Mouse (Mus musculus) liver, embryonic 14.5 days (tissue): ENCODE data around the gene Zcchc17. TPM values are rescaled to one million over a fixed set of nuclear protein-coding genes. Genes with fewer than 3 reads are reported as not detected.

ENCODE experiments used
- ATAC-seq: fragments of 200-750 bp; cut with Nextera tagmentation; 2 replicates; pipeline ENCODE4 v1.8.0; 2017; ENCODE audit warnings: moderate number of reproducible peaks, mild to moderate bottlenecking, moderate library complexity; ENCODE audit not compliant: insufficient read depth
- DNase-seq, 3 experiments: peaks; one replicate each; pipeline ENCODE4 v3.0.0-alpha.2; 2012 to 2013; ENCODE audit warnings: low read depth in 3 of 3, low spot score in 3 of 3
- H3K27ac ChIP-seq: fragments of 300-500 bp; sonication (generic); 2 replicates; pipeline ENCODE4 v1.5.1; 2014; ENCODE audit warnings: moderate library complexity, mild to moderate bottlenecking, control low read depth, inconsistent platforms
- H3K27me3 ChIP-seq: fragments of 300-500 bp; sonication (generic); 2 replicates; pipeline ENCODE4 v1.6.1; 2014; ENCODE audit warnings: mild to moderate bottlenecking, low read length, moderate library complexity; ENCODE audit not compliant: control insufficient read depth, insufficient read depth
- H3K36me3 ChIP-seq: fragments of 300-500 bp; sonication (generic); replicated peaks from 2 replicates; pipeline ENCODE4 v1.6.1; 2014; ENCODE audit warnings: low read depth; ENCODE audit not compliant: control insufficient read depth, insufficient read depth
- H3K4me1 ChIP-seq, 2 experiments: fragments of 200-500 bp in 1 of 2; fragments of 300-500 bp in 1 of 2; sonication (generic) in 1 of 2; replicated peaks; 2 replicates each; pipeline ENCODE4 v1.6.1; 2012 to 2014; ENCODE audit warnings: antibody characterized with exemption in 1 of 2, inconsistent platforms in 1 of 2, low read length in 1 of 2; ENCODE audit not compliant: control insufficient read depth in 2 of 2, insufficient read depth in 2 of 2
- H3K4me2 ChIP-seq: fragments of 300-500 bp; sonication (generic); 2 replicates; pipeline ENCODE4 v1.6.1; 2014; ENCODE audit warnings: low read depth, mild to moderate bottlenecking, control low read depth, moderate library complexity
- H3K4me3 ChIP-seq, 2 experiments: fragments of 200-500 bp in 1 of 2; fragments of 300-500 bp in 1 of 2; sonication (generic) in 1 of 2; 2 replicates each; pipeline ENCODE4 v1.5.1; 2012 to 2014; ENCODE audit warnings: low read depth in 2 of 2, low read length in 2 of 2, mild to moderate bottlenecking in 2 of 2, control low read depth in 1 of 2, inconsistent platforms in 1 of 2, moderate library complexity in 1 of 2; ENCODE audit not compliant: insufficient read depth in 1 of 2
- H3K9ac ChIP-seq: fragments of 300-500 bp; sonication (generic); replicated peaks from 2 replicates; pipeline ENCODE4 v1.6.1; 2014; ENCODE audit warnings: mild to moderate bottlenecking, control low read depth, moderate library complexity
- H3K9me3 ChIP-seq: fragments of 300-500 bp; sonication (generic); 2 replicates; pipeline ENCODE4 v1.6.1; 2016; ENCODE audit warnings: low read length, mixed read lengths; ENCODE audit not compliant: control insufficient read depth
- CTCF ChIP-seq: IDR thresholded peaks from 2 replicates; pipeline ENCODE4 v1.5.1; 2016; ENCODE audit warnings: antibody characterized with exemption, low read depth, control low read depth
- EP300 ChIP-seq: IDR thresholded peaks from 2 replicates; pipeline ENCODE4 v1.6.1; 2016; ENCODE audit warnings: antibody characterized with exemption, low read depth
- WGBS: fragments of 180-500 bp; shearing (Covaris S2); extraction: QIAGEN DNeasy Blood & Tissue Kit; methylation state at CpG from one replicate; pipeline ENCODE4 v1.1.7; 2014; ENCODE audit not compliant: insufficient replicate concordance; 5-methylcytosine and 5-hydroxymethylcytosine counted together
- polyA plus RNA-seq, 2 experiments: library from polyadenylated mRNA; depleted of rRNA in 1 of 2; stranded (reverse) in 1 of 2; unstranded in 1 of 2; fragments of >200 nt; fragmentation: Nextera tagmentation in 1 of 2; extraction: Ambion mirVana in 1 of 2; gene quantifications; 2 replicates each; pipeline versions ENCODE4 v1.2.1 to v1.2.3; 2012 to 2014

Gene Zcchc17
- polyA plus RNA-seq, 2 experiments, result 17.1 to 49.7 TPM

DNA sequence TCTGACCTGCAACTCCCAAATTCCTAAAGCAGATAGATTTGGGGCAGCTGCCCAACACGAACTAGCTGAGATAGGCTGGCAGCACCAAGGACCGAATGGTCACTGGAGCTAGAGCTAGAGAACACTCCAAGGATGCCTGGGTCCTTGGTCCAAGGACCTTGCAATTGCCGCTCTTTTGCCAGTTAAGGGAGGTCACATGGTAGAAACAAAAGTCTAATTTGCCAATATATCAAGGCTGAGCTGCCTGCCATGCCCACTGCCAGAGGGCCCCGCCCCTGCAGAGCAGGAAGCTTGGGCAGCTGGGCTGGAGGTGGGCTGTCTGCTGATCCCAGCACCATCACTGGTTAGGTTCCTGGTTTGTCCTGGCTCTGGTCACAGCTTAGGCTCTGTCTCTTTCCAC lies 46.2 kb downstream of the Zcchc17 start:
- no peak overlapping the region for H3K9ac ChIP-seq
- WGBS, result 72% methylated on average over 4 of the region's 4 CpGs
- ATAC-seq (no peak), DNase-seq (no peak)
- H3K4me1 ChIP-seq, result no peaks in the 10 kb centered on the region
- peaks cover 29% of the 10 kb centered on the region for H3K27me3 ChIP-seq
- no peaks in the 10 kb centered on the region for H3K9me3 ChIP-seq
- TF ChIP-seq EP300, result no peak
- TF ChIP-seq CTCF, result no peak
- no peak overlapping the region for H3K4me2 ChIP-seq
- no peak overlapping the region for H3K27ac ChIP-seq
- H3K4me3 ChIP-seq, result no peak overlapping the region
- peaks cover 2% of the 10 kb centered on the region; the same call in 1 of the 2 replicates for H3K36me3 ChIP-seq

- Histone ChIP-seq H3K36me3 (peaks cover 2% of the 10 kb centered on the region; the same call in 1 of the 2 replicates), H3K4me1 (peaks cover 0 to 5% of the 10 kb centered on the region in 2 experiments; a peak in 2 of 4 replicates), H3K4me3 (no peak overlapping the region), H3K27me3 (peaks cover 40% of the 10 kb centered on the region), H3K9me3 (no peaks in the 10 kb centered on the region), H3K27ac (no peak overlapping the region), H3K4me2 (no peak overlapping the region), H3K9ac (no peak overlapping the region)
- TF ChIP-seq EP300, result no peak
- no peak for TF ChIP-seq CTCF
- 67% methylated on average over 3 of the region's 3 CpGs for WGBS
- ATAC-seq (no peak), DNase-seq (no peak)
Measured at GRCm38 (mm10) chr4:130312526-130312925, 47.2 kb downstream of the Zcchc17 start.

DNA sequence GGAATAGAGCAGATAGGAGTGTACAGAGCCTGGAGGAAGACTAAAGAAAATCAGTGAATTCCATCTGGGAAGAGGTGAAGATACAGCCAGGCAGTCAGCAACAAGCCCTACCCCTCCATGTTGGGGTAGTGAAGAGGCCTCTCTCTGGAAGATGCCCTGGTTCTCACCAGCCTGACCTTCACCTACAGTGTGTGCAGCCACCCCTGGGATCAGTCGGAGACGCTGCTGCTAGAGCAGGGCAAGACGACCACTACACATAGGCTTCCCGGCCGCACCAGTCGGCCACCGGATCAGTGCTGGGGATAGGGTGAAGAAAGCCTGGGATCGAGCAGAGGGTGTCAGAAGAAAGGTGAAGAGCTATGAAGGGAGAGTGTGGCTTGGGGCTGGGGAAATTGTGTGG lies 50.5 kb downstream of the Zcchc17 start:
- Histone ChIP-seq H3K36me3 (no peaks in the 10 kb centered on the region), H3K4me2 (no peak overlapping the region), H3K27me3 (peaks cover 52% of the 10 kb centered on the region), H3K27ac (no peak overlapping the region), H3K4me3 (no peak overlapping the region), H3K9me3 (no peaks in the 10 kb centered on the region), H3K9ac (no peak overlapping the region), H3K4me1 (peaks cover 0 to 9% of the 10 kb centered on the region in 2 experiments; a peak in 2 of 4 replicates)
- TF ChIP-seq EP300, result no peak
- no peak for TF ChIP-seq CTCF
- no peak for DNase-seq
- WGBS, result 42% methylated on average over 8 of the region's 8 CpGs
- no peak for ATAC-seq

GRCm38 (mm10) chr4:130308231-130309081 lies 51.3 kb downstream of the Zcchc17 start, which contains the start of the genes Fabp3 and Gm10570:
TSS of gene Fabp3 (plus strand) at chr4:130308595.
TSS of gene Gm10570 (minus strand) at chr4:130308674.
- peak within 1 kb of the TSS; percentile 75 for H3K4me2 ChIP-seq
- no peaks in the 10 kb centered on the region for H3K9me3 ChIP-seq
- H3K4me3 ChIP-seq, result peak within 1 kb of the TSS; percentile 20 to 51
- WGBS, result under 1% methylated on average over 52 of the region's 52 CpGs
- H3K27ac ChIP-seq, result no peak within 1 kb of the TSS
- H3K4me1 ChIP-seq, result peaks cover 0 to 9% of the 10 kb centered on the region in 2 experiments; a peak in 2 of 4 replicates
- H3K9ac ChIP-seq, result peak within 1 kb of the TSS; percentile 24; the same call in 1 of the 2 replicates
- no peak for ATAC-seq
- peaks cover 52% of the 10 kb centered on the region for H3K27me3 ChIP-seq
- TF ChIP-seq CTCF, result no peak
- no peak for TF ChIP-seq EP300
- H3K36me3 ChIP-seq, result no peaks in the 10 kb centered on the region
- no peak for DNase-seq

DNA sequence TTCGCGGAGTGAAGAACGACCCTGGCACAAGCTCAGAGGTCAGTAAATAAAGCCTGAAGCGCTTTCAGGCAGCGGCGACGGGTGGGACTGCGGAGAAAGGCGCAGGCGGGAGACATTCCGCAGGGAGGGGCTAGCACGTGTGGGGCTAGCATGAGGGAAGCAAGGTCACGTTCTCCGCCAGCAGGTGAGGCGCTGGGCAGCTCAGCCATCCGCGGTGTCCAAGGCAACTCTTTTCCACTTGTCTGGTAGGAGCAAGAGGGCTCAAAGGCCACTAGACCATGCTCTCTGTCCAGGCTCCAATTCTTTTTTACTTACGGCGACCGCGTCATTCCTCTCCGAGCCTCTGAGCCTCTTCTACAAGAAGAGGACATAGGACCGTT lies 51.9 kb downstream of the Zcchc17 start:
- Histone ChIP-seq H3K27ac (no peak overlapping the region), H3K4me2 (peak overlapping the region; percentile 75), H3K36me3 (no peaks in the 10 kb centered on the region), H3K4me3 (peak overlapping the region; percentile 20 to 51), H3K4me1 (peaks cover under 1 to 10% of the 10 kb centered on the region in 2 experiments; a peak in 3 of 4 replicates), H3K9me3 (no peaks in the 10 kb centered on the region), H3K27me3 (peaks cover 52% of the 10 kb centered on the region), H3K9ac (peak overlapping the region; percentile 24; the same call in 1 of the 2 replicates)
- ATAC-seq (no peak; the same call in 1 of the 2 replicates), DNase-seq (no peak)
- TF ChIP-seq CTCF (0 out of 2 replicates have a peak, but pooled peaks have one; percentile 20), EP300 (no peak)
- under 1% methylated on average over 23 of the region's 23 CpGs for WGBS
